Mouse (Mus musculus): Measurements from ENCODE around the gene Pde3b. TPM values are rescaled to one million over a fixed set of nuclear protein-coding genes. Genes with fewer than 3 reads are reported as not detected.
"Not testable (repeated sequence)": the region's sequence is repeated elsewhere in the genome, so short reads cannot be mapped to it uniquely, and the experiment has no call there.

The Pde3b gene
- 1.9 TPM in 2 replicates for polyA plus RNA-seq (2015; fragmentation: Nextera tagmentation; extraction: Ambion mirVana)

DNA sequence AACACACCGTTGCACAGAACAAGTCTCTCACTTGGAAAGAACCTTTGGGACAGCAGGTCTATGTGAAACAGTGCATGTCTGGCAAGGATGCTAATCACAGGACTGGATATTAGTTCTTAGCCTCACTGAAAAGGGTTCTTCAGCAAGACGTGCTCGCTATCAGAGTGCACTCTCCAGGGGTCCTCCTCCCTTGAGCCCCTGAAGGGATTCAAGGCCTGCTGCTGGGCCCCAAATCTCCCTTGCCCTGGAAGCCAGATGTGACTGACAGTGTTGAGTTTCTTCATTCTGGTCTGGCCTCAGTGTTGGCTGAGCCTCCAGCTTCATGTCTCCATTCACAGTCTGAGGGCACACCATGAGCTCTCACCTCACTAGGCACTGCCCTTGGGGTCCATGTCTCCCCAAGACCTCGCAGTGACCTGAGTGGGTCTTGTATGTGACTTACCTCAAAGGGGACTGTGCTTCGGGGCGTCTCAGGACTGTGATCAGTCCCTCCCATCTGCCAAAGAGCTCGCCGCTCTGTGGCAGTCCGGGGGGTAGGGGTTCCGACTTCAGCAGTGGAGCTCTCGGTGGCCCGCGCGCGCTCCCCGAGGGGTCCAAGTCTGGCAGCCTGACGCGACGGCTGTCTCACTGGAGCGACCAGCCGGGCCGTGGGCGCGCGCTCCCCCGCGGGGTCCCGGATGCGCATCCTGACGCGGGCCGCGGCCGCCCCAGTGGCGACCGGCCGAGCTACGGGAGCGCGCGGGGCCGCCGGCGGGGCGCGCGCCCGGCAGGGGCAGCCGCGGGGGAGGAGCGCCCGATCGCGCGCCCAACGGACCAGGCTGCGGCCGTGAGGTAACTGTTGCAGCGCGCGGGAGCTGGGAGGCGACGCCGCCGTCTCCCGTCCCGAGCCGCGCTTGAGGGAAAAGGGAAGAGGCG is at the start of gene Pde3b:
Pde3b (plus strand) TSS at position 861 of the 915 bp plus-strand sequence.
- H3K4me3 ChIP-seq (replicated peaks): peak within 1 kb of the TSS; percentile 77
- peak within 1 kb of the TSS; percentile 81 for H3K9ac ChIP-seq
- peaks cover 29% of the 10 kb centered on the region for H3K27me3 ChIP-seq
- no peaks in the 10 kb centered on the region for H3K36me3 ChIP-seq
- 4% methylated on average over 46 of the region's 70 CpGs for WGBS (ENCODE audit: insufficient replicate concordance)
- ATAC-seq (ENCODE audit: low read depth): peak; percentile 86
- H3K4me1 ChIP-seq (replicated peaks): peaks cover 21% of the 10 kb centered on the region
- H3K9me3 ChIP-seq (replicated peaks): no peaks in the 10 kb centered on the region
- H3K27ac ChIP-seq: peak within 1 kb of the TSS; percentile 66
- H3K4me2 ChIP-seq: peak within 1 kb of the TSS; percentile 96
- DNase-seq: peak; percentile 19

DNA sequence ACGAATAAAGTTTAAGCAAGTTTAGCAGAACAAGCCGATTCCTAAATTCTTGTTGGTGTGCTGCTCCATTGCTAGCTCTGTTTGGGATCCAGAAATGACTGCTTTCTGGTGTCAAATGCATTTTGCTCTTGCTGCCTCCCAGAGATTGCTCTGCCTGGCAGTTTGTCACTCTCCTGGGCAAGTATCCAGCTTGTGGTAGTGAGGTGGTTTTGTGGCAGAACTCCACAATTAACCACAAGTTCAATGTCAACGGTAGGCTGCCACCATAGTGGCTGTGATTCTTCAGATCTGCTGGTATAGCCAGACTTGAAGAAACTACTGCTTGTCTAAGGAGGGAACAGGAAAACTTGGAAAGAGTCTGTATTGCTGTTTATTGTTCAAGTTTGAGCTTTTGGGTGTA is 13.0 kb upstream of the Pde3b start:
- H3K9me3 ChIP-seq (replicated peaks): no peaks in the 10 kb centered on the region
- no peak overlapping the region for H3K4me3 ChIP-seq (replicated peaks)
- no peaks in the 10 kb centered on the region for H3K36me3 ChIP-seq
- H3K27ac ChIP-seq: no peak overlapping the region
- H3K27me3 ChIP-seq: no peaks in the 10 kb centered on the region
- no peak overlapping the region for H3K9ac ChIP-seq
- ATAC-seq (ENCODE audit: low read depth) (no peak), DNase-seq (no peak)
- 58% methylated on average over 3 of the region's 3 CpGs for WGBS (ENCODE audit: insufficient replicate concordance)
- H3K4me2 ChIP-seq: no peak overlapping the region
- H3K4me1 ChIP-seq (replicated peaks): no peaks in the 10 kb centered on the region

DNA sequence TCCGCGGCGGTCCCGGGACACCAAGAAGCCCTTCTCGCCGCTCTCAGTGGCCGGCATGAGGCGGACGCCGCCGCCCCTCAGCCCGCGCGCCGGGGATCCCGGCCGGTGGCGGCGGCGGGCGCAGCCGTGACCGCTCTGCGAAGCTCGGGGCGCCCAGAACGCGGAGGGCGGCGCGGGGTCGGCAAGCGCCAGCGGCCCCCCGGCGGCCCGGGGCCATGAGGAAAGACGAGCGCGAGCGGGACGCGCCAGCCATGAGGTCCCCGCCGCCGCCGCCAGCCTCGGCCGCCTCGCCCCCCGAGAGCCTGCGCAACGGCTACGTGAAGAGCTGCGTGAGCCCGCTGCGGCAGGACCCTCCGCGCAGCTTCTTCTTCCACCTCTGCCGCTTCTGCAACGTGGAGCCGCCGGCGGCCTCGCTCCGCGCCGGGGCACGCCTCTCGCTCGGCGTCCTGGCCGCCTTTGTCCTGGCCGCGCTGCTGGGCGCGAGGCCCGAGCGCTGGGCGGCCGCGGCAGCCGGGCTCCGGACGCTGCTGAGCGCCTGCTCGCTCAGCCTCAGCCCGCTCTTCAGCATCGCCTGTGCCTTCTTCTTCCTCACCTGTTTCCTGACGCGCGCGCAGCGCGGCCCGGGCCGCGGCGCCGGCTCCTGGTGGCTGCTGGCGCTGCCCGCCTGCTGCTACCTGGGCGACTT is 397 bp downstream of the Pde3b start:
- Histone ChIP-seq H3K4me2 (peak overlapping the region; percentile 96), H3K27me3 (peaks cover 29% of the 10 kb centered on the region), H3K9ac (peak overlapping the region; percentile 81), H3K36me3 (no peaks in the 10 kb centered on the region), H3K4me3 (replicated peaks) (peak overlapping the region; percentile 77), H3K4me1 (replicated peaks) (peaks cover 21% of the 10 kb centered on the region), H3K27ac (peak overlapping the region; percentile 66), H3K9me3 (replicated peaks) (no peaks in the 10 kb centered on the region)
- DNase-seq (peak; percentile 15), ATAC-seq (ENCODE audit: low read depth) (peak; percentile 63)
- WGBS (ENCODE audit: insufficient replicate concordance): under 1% methylated on average over 76 of the region's 103 CpGs

DNA sequence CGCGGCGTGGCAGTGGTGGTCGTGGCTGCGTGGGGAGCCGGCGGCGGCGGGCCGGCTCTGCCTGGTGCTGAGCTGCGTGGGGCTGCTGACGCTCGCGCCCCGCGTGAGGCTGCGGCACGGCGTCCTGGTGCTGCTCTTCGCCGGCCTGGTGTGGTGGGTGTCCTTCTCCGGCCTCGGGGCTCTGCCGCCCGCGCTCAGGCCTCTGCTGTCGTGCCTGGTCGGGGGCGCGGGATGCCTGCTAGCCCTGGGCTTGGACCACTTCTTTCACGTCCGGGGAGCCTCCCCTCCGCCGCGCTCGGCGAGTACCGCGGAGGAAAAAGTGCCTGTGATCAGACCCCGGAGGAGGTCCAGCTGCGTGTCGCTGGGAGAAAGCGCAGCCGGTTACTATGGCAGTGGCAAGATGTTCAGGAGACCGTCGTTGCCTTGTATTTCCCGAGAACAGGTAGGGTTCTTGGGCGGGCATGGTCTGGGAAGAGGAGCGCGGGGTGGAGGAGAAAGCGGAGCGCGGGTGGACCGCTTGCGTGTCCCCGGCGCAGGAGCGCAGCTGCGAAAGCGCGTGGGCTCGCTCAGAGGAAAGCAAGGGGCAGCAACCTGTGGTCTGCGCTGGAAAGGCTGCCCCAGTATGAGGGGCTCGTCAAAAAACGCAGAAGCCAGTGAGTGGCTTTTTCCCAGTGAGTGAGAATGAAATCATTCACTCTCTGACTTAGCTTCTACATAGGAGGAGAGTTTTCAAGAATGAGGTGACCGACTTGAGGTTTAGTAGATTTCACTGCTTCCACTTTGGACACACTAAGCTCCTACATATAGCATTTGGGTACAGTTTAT is 1.2 kb downstream of the Pde3b start:
- no peaks in the 10 kb centered on the region for H3K9me3 ChIP-seq (replicated peaks)
- H3K9ac ChIP-seq: peak overlapping the region; percentile 81
- ATAC-seq (ENCODE audit: low read depth) (peak; percentile 22), DNase-seq (no peak)
- WGBS (ENCODE audit: insufficient replicate concordance): under 1% methylated on average over 65 of the region's 66 CpGs
- H3K36me3 ChIP-seq: no peaks in the 10 kb centered on the region
- peaks cover 29% of the 10 kb centered on the region for H3K27me3 ChIP-seq
- peak overlapping the region; percentile 66; the same call in 1 of the 2 replicates for H3K27ac ChIP-seq
- H3K4me3 ChIP-seq (replicated peaks): peak overlapping the region; percentile 77
- H3K4me2 ChIP-seq: peak overlapping the region; percentile 96
- H3K4me1 ChIP-seq (replicated peaks): peaks cover 23% of the 10 kb centered on the region

DNA sequence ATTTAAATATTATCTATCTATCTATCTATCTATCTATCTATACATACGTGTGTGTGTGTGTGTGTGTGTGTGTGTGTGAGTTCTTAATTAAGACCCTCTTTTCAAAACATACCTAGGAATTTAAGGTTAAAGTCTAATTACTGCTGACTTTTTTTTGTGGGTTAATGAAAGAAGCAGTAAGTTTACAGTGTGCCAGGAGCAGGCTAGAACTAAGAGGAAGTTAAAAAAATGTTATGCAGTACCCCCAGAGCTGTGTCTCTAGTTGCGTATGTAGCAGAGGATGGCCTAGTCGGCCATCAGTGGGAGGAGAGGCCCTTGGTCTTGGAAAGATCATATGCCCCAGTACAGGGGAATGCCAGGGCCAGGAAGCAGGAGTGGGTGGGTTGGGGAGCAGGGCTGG is 4.2 kb downstream of the Pde3b start:
- peaks cover 24% of the 10 kb centered on the region for H3K27me3 ChIP-seq
- not testable (repeated sequence) for H3K9ac ChIP-seq; DNase-seq; ATAC-seq (ENCODE audit: low read depth); H3K4me3 ChIP-seq (replicated peaks); H3K9me3 ChIP-seq (replicated peaks); H3K4me2 ChIP-seq; H3K36me3 ChIP-seq; H3K27ac ChIP-seq
- peaks cover 23% of the 10 kb centered on the region for H3K4me1 ChIP-seq (replicated peaks)
- WGBS (ENCODE audit: insufficient replicate concordance): 53% methylated on average over 3 of the region's 3 CpGs

DNA sequence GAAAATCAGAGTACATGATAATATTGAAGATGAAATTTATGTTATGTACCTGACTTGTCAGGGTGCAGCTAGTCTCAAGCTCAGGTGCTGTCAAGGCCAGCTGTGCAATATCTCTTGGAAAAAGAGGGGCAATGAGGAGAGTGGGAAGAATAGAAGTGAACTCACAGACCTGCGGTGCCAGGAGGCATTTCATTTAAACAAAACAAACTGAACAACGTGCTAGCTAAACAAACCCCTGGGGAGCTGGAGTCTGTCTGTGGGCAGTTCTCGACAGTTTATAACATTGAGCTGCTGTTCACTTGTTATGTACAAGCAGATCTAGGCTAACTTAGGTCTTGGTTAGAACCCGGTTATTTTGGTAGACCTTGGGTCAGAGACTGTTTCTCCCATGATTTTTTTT is 5.8 kb downstream of the Pde3b start:
- no peak for ATAC-seq (ENCODE audit: low read depth)
- Histone ChIP-seq H3K4me3 (replicated peaks) (no peak overlapping the region), H3K4me2 (no peak overlapping the region), H3K4me1 (replicated peaks) (peaks cover 21% of the 10 kb centered on the region), H3K9me3 (replicated peaks) (no peaks in the 10 kb centered on the region), H3K27me3 (peaks cover 8% of the 10 kb centered on the region), H3K36me3 (no peaks in the 10 kb centered on the region), H3K9ac (no peak overlapping the region), H3K27ac (no peak overlapping the region)
- DNase-seq: no peak
- 63% methylated on average over 4 of the region's 4 CpGs for WGBS (ENCODE audit: insufficient replicate concordance)

DNA sequence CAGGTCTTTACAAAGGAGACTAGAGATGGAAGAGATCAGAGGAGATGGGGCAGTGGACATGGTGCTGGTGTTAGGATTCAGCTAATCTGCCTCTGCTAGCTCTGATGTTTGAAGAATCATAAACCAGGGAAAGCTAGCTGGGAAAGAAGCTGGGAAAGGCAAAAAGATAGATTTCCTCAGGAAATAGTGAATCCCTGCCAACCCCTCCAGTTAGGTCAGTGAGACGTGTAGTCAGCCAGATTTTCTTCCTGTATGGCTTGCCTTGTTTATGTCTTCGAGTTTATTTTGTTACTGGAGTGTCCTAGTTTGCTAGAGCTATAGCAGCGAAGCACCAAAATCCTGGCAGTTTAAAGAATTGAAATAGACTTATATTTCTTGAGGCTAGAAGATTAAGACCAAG is 7.1 kb downstream of the Pde3b start:
- no peaks in the 10 kb centered on the region for H3K9me3 ChIP-seq (replicated peaks)
- no peak for DNase-seq
- H3K27me3 ChIP-seq: no peaks in the 10 kb centered on the region

DNA sequence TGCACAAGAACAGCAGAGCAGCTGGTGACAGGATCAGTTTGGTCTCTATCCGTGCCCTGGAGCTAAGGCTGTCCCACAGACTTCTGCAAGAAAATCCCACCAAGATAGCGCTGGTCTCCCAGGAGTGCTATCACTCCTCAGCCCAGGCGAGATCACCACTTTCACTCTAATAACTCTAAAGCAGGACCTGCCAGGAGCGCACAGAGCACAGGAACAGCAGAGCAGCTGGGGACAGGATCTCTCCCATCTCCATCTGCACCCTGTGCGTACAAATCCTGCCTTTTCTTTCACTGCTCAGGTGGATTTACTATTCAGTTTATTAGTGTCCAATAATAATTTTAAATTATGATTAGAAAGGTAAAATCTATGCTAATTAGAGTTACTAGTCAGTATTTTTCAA is 14.7 kb downstream of the Pde3b start:
- Histone ChIP-seq H3K27ac (no peak overlapping the region), H3K4me1 (replicated peaks) (peaks cover 6% of the 10 kb centered on the region), H3K36me3 (no peaks in the 10 kb centered on the region), H3K9me3 (replicated peaks) (no peaks in the 10 kb centered on the region), H3K9ac (no peak overlapping the region), H3K27me3 (no peaks in the 10 kb centered on the region), H3K4me2 (no peak overlapping the region), H3K4me3 (replicated peaks) (no peak overlapping the region)
- 66% methylated on average over 5 of the region's 5 CpGs for WGBS (ENCODE audit: insufficient replicate concordance)
- ATAC-seq (ENCODE audit: low read depth) (no peak), DNase-seq (no peak)

More for the DNA sequence above, 7.1 kb downstream of the Pde3b start:
- 58% methylated on average over 3 of the region's 3 CpGs for WGBS (ENCODE audit: insufficient replicate concordance)
- no peaks in the 10 kb centered on the region for H3K36me3 ChIP-seq
- H3K27ac ChIP-seq: no peak overlapping the region
- no peak overlapping the region for H3K4me2 ChIP-seq
- H3K4me3 ChIP-seq (replicated peaks): no peak overlapping the region
- no peak overlapping the region for H3K9ac ChIP-seq
- peaks cover 14% of the 10 kb centered on the region for H3K4me1 ChIP-seq (replicated peaks)
- no peak for ATAC-seq (ENCODE audit: low read depth)

DNA sequence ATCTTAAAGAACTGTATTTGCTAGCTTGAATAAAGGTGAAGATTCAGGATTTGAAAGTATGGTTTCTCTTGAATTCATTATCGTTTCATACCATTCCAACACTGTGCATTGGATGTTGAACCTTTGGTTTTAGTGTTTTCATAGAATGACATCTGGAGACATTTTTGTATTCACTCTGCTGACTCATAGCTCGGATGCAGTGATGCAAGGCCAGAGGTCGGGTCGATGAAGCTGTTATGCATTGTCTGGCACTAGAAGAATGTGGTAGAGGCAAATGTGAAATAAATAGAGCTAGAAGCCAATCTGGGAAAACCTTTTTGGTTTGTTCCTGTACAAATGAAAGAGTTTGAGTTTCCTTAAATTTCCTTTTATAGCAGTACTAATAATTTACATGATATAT is 16.9 kb downstream of the Pde3b start:
- no peak for ATAC-seq (ENCODE audit: low read depth)
- 57% methylated on average over 4 of the region's 4 CpGs for WGBS (ENCODE audit: insufficient replicate concordance)
- DNase-seq: no peak
- H3K27me3 ChIP-seq: no peaks in the 10 kb centered on the region
- no peak overlapping the region for H3K4me2 ChIP-seq
- H3K4me3 ChIP-seq (replicated peaks): no peak overlapping the region
- no peak overlapping the region for H3K27ac ChIP-seq
- no peak overlapping the region for H3K9ac ChIP-seq
- H3K36me3 ChIP-seq: no peaks in the 10 kb centered on the region
- H3K9me3 ChIP-seq (replicated peaks): no peaks in the 10 kb centered on the region
- no peaks in the 10 kb centered on the region for H3K4me1 ChIP-seq (replicated peaks)

DNA sequence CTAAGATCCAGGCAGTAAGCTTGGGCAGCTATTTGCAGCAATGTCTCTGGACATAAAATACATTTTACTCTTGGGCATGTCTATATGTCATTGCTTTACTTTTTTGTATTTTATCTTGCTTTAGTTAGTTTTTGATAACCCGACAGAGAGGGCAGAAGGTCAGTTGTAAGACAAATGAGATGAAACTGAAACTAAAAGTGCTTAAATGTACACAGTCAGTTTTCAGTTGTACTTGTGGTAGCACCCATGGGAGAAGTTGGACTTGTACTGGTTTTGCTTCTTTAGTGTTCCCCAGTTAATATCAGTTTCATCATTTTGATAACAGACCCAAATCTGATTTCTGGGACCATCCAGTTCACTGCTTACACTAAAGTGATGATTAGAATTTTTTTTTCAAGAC is 24.6 kb downstream of the Pde3b start:
- Histone ChIP-seq H3K4me2 (no peak overlapping the region), H3K27ac (no peak overlapping the region), H3K4me3 (replicated peaks) (no peak overlapping the region), H3K9me3 (replicated peaks) (no peaks in the 10 kb centered on the region), H3K9ac (no peak overlapping the region), H3K27me3 (no peaks in the 10 kb centered on the region), H3K4me1 (replicated peaks) (no peaks in the 10 kb centered on the region), H3K36me3 (no peaks in the 10 kb centered on the region)
- DNase-seq (no peak), ATAC-seq (ENCODE audit: low read depth) (no peak)
- WGBS (ENCODE audit: insufficient replicate concordance): 34% methylated on average over 1 of the region's 1 CpGs

DNA sequence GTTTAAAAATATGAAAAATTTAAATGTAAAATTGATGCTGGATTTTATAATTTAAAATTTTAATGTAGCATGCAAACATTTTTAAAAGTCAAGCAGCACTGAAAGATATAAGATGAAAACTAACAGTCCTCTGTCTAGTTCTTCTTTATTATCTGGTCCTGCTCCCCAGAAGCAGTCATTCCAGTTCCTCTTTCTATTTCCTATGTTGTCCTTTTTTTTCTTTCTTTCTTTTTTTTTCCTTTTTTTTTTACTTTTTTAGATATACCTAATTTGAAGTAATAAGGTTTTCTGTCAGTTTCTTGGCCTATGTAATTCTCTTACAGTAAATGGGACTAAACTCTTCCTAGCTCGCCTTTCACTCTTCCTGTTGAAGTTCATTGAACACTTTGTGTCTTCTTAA is 25.4 kb downstream of the Pde3b start:
- no peaks in the 10 kb centered on the region for H3K9me3 ChIP-seq (replicated peaks)
- ATAC-seq (ENCODE audit: low read depth): no peak
- no peak overlapping the region for H3K4me2 ChIP-seq
- no peak overlapping the region for H3K4me3 ChIP-seq (replicated peaks)
- no peaks in the 10 kb centered on the region for H3K36me3 ChIP-seq
- H3K27me3 ChIP-seq: no peaks in the 10 kb centered on the region
- H3K9ac ChIP-seq: no peak overlapping the region
- H3K27ac ChIP-seq: no peak overlapping the region
- DNase-seq: no peak
- H3K4me1 ChIP-seq (replicated peaks): no peaks in the 10 kb centered on the region
- 78% methylated on average over 1 of the region's 1 CpGs for WGBS (ENCODE audit: insufficient replicate concordance)

All from liver, embryonic 13.5 days (tissue).